Mouse (Mus musculus): ENCODE measurements at regions not wholly inside any gene's neighbourhood (a gene's known extent, or its start where the extent isn't known, plus 50 kb on each side); places are given as distances from the start of the nearest gene placed in this dataset.

DNA sequence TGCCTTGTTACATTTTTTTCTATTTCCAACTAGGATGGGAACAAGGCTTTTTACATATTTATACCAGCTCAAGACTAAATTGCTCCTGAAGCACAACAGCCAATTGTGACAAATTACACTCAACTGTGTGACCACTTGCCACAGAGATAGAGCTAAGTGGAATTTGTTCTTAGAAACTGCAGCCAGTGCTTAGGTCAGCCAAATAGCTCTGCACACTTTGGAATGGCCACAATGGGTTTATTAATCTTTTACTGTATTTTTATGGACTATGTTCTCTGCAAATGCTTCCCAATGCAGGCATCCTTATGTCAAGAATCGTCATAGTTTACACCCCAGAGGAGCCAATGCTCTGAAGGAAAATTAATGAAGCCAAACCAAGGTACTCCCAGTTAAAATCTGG is 267.7 kb upstream of the Impg1 start:
- TF ChIP-seq CTCF (IDR thresholded peaks at IDR 0.05; ENCODE audit: low read depth, low read length): no peak
- no peak for TF ChIP-seq POLR2A (IDR thresholded peaks at IDR 0.05; ENCODE audit: insufficient read depth, low read length)
- TF ChIP-seq EP300 (IDR thresholded peaks at IDR 0.05; ENCODE audit: insufficient read depth, low read depth, low read length): no peak
- Histone ChIP-seq H3K9me3 (replicated peaks; ENCODE audit: control insufficient read depth, insufficient read depth, low read length, poor library complexity, severe bottlenecking) (no peaks in the 10 kb centered on the region), H3K4me3 (ENCODE audit: low read depth, low read length) (no peak overlapping the region), H3K4me1 (ENCODE audit: control insufficient read depth, insufficient read depth, low read length) (no peaks in the 10 kb centered on the region), H3K9ac (ENCODE audit: low read depth, poor library complexity, severe bottlenecking) (no peak overlapping the region), H3K36me3 (ENCODE audit: control insufficient read depth, insufficient read depth, low read length, poor library complexity, severe bottlenecking) (no peaks in the 10 kb centered on the region), H3K27me3 (ENCODE audit: control insufficient read depth, insufficient read depth, low read length, poor library complexity, severe bottlenecking) (no peaks in the 10 kb centered on the region), H3K27ac (ENCODE audit: insufficient read depth, low read length) (no peak overlapping the region)

DNA sequence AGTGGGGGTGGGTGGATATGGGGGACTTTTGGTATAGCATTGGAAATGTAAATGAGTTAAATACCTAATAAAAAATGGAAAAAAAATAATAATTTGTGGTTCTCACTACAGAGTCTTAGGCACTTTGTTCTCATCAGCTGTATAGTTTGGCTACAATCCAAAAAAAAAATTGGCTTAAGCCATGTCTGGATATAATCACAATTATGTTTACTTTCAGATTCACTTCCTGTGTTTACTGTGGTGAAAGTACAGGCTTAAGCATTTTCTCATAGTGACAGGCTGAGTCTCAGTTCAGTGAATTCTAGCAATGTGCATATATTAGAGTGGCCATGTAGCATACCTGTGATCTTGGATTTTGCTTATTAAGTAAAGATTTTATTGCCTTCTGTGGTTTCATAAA is 258.4 kb upstream of the Impg1 start:
- no peak overlapping the region for H3K9ac ChIP-seq (ENCODE audit: low read depth, poor library complexity, severe bottlenecking)
- H3K27ac ChIP-seq (ENCODE audit: insufficient read depth, low read length): no peak overlapping the region
- no peaks in the 10 kb centered on the region for H3K9me3 ChIP-seq (replicated peaks; ENCODE audit: control insufficient read depth, insufficient read depth, low read length, poor library complexity, severe bottlenecking)
- peaks cover 3% of the 10 kb centered on the region for H3K4me1 ChIP-seq (ENCODE audit: control insufficient read depth, insufficient read depth, low read length)
- H3K27me3 ChIP-seq (ENCODE audit: control insufficient read depth, insufficient read depth, low read length, poor library complexity, severe bottlenecking): no peaks in the 10 kb centered on the region
- TF ChIP-seq CTCF (IDR thresholded peaks at IDR 0.05; ENCODE audit: low read depth, low read length) (no peak), EP300 (IDR thresholded peaks at IDR 0.05; ENCODE audit: insufficient read depth, low read depth, low read length) (no peak), POLR2A (IDR thresholded peaks at IDR 0.05; ENCODE audit: insufficient read depth, low read length) (no peak)
- H3K36me3 ChIP-seq (ENCODE audit: control insufficient read depth, insufficient read depth, low read length, poor library complexity, severe bottlenecking): no peaks in the 10 kb centered on the region
- no peak overlapping the region for H3K4me3 ChIP-seq (ENCODE audit: low read depth, low read length)

GRCm38 (mm10) chr9:80718516-80718915 is 253.2 kb upstream of the Impg1 start:
- H3K9me3 ChIP-seq (replicated peaks; ENCODE audit: control insufficient read depth, insufficient read depth, low read length, poor library complexity, severe bottlenecking): no peaks in the 10 kb centered on the region
- TF ChIP-seq CTCF (IDR thresholded peaks at IDR 0.05; ENCODE audit: low read depth, low read length) (no peak), POLR2A (IDR thresholded peaks at IDR 0.05; ENCODE audit: insufficient read depth, low read length) (no peak), EP300 (IDR thresholded peaks at IDR 0.05; ENCODE audit: insufficient read depth, low read depth, low read length) (no peak)
- H3K27ac ChIP-seq (ENCODE audit: insufficient read depth, low read length): no peak overlapping the region
- no peaks in the 10 kb centered on the region for H3K4me1 ChIP-seq (ENCODE audit: control insufficient read depth, insufficient read depth, low read length)
- no peaks in the 10 kb centered on the region for H3K27me3 ChIP-seq (ENCODE audit: control insufficient read depth, insufficient read depth, low read length, poor library complexity, severe bottlenecking)
- H3K4me3 ChIP-seq (ENCODE audit: low read depth, low read length): no peak overlapping the region
- H3K36me3 ChIP-seq (ENCODE audit: control insufficient read depth, insufficient read depth, low read length, poor library complexity, severe bottlenecking): no peaks in the 10 kb centered on the region
- H3K9ac ChIP-seq (ENCODE audit: low read depth, poor library complexity, severe bottlenecking): no peak overlapping the region

DNA sequence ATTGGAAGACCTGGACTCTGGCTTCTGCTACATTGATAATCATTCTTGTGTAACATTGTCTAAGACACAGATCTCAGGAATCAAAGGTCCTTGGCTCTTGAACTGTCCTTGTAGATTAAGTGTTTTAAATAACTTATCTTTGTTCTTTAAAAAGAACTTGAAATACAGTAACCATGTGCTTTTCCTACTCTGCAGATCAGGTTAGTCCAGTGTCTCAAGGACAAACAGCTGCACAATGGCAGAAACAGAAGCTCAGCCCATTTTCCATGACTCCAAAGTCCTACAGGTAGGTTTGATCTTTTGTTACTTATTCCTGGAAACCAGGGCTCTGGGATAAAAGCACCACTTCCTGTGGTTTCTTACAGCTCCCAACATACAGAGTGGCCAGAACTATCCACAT is 244.5 kb upstream of the Impg1 start:
- TF ChIP-seq POLR2A (IDR thresholded peaks at IDR 0.05; ENCODE audit: insufficient read depth, low read length) (no peak), CTCF (IDR thresholded peaks at IDR 0.05; ENCODE audit: low read depth, low read length) (no peak), EP300 (IDR thresholded peaks at IDR 0.05; ENCODE audit: insufficient read depth, low read depth, low read length) (no peak)

DNA sequence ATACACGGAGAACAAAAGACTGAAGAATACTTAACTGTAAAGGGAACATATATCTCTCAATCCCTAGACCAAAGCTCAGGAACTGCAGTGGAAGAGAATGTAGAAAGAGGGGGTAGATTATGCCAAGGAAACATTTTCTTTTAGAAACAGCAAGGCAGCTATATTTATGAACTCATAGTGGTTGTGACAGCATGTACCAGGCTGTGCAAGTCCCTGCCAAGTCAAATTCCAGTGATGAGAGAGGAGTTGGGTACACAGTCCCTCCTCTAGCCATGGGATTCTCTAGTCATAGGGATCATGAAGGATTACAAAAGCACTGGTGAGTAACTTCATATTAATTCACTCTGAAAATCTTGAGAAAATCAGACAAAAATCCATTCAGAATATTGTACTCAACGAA is 240.0 kb upstream of the Impg1 start:
- no peaks in the 10 kb centered on the region for H3K9me3 ChIP-seq (replicated peaks; ENCODE audit: control insufficient read depth, insufficient read depth, low read length, poor library complexity, severe bottlenecking)
- no peaks in the 10 kb centered on the region for H3K4me1 ChIP-seq (ENCODE audit: control insufficient read depth, insufficient read depth, low read length)
- TF ChIP-seq EP300 (IDR thresholded peaks at IDR 0.05; ENCODE audit: insufficient read depth, low read depth, low read length) (no peak), CTCF (IDR thresholded peaks at IDR 0.05; ENCODE audit: low read depth, low read length) (no peak), POLR2A (IDR thresholded peaks at IDR 0.05; ENCODE audit: insufficient read depth, low read length) (no peak)
- H3K4me3 ChIP-seq (ENCODE audit: low read depth, low read length): no peak overlapping the region
- H3K36me3 ChIP-seq (ENCODE audit: control insufficient read depth, insufficient read depth, low read length, poor library complexity, severe bottlenecking): no peaks in the 10 kb centered on the region
- H3K9ac ChIP-seq (ENCODE audit: low read depth, poor library complexity, severe bottlenecking): no peak overlapping the region
- H3K27me3 ChIP-seq (ENCODE audit: control insufficient read depth, insufficient read depth, low read length, poor library complexity, severe bottlenecking): no peaks in the 10 kb centered on the region
- H3K27ac ChIP-seq (ENCODE audit: insufficient read depth, low read length): no peak overlapping the region

More for the DNA sequence above, 244.5 kb upstream of the Impg1 start:
- Histone ChIP-seq H3K9ac (ENCODE audit: low read depth, poor library complexity, severe bottlenecking) (no peak overlapping the region), H3K4me1 (ENCODE audit: control insufficient read depth, insufficient read depth, low read length) (no peaks in the 10 kb centered on the region), H3K4me3 (ENCODE audit: low read depth, low read length) (no peak overlapping the region), H3K36me3 (ENCODE audit: control insufficient read depth, insufficient read depth, low read length, poor library complexity, severe bottlenecking) (no peaks in the 10 kb centered on the region), H3K27me3 (ENCODE audit: control insufficient read depth, insufficient read depth, low read length, poor library complexity, severe bottlenecking) (no peaks in the 10 kb centered on the region), H3K9me3 (replicated peaks; ENCODE audit: control insufficient read depth, insufficient read depth, low read length, poor library complexity, severe bottlenecking) (no peaks in the 10 kb centered on the region), H3K27ac (ENCODE audit: insufficient read depth, low read length) (no peak overlapping the region)

GRCm38 (mm10) chr9:80697171-80697570 is 231.9 kb upstream of the Impg1 start:
- H3K9ac ChIP-seq (ENCODE audit: low read depth, poor library complexity, severe bottlenecking): no peak overlapping the region
- H3K4me3 ChIP-seq (ENCODE audit: low read depth, low read length): no peak overlapping the region
- H3K27ac ChIP-seq (ENCODE audit: insufficient read depth, low read length): no peak overlapping the region
- no peaks in the 10 kb centered on the region for H3K9me3 ChIP-seq (replicated peaks; ENCODE audit: control insufficient read depth, insufficient read depth, low read length, poor library complexity, severe bottlenecking)
- H3K4me1 ChIP-seq (ENCODE audit: control insufficient read depth, insufficient read depth, low read length): no peaks in the 10 kb centered on the region
- no peak for TF ChIP-seq CTCF (IDR thresholded peaks at IDR 0.05; ENCODE audit: low read depth, low read length)
- no peak for TF ChIP-seq POLR2A (IDR thresholded peaks at IDR 0.05; ENCODE audit: insufficient read depth, low read length)
- no peaks in the 10 kb centered on the region for H3K27me3 ChIP-seq (ENCODE audit: control insufficient read depth, insufficient read depth, low read length, poor library complexity, severe bottlenecking)
- H3K36me3 ChIP-seq (ENCODE audit: control insufficient read depth, insufficient read depth, low read length, poor library complexity, severe bottlenecking): no peaks in the 10 kb centered on the region
